Mouse (Mus musculus) limb, embryonic 14.5 days (tissue): ENCODE results near the gene Dct. TPM values are rescaled to one million over a fixed set of nuclear protein-coding genes. Genes with fewer than 3 reads are reported as not detected.
A peak's percentile ranks its signal among the peaks of the same experiment; 100 is the strongest.

ENCODE experiments used
- ATAC-seq: fragments of 200-750 bp; cut with Nextera tagmentation; 2 replicates; pipeline ENCODE4 v1.8.0; 2017; ENCODE audit warnings: low read depth, moderate number of reproducible peaks, moderate TSS enrichment; ENCODE audit not compliant: low FRiP score
- DNase-seq: peaks from one replicate; pipeline ENCODE4 v3.0.0-alpha.2; 2015; ENCODE audit warnings: low spot score
- H3K27ac ChIP-seq: fragments of 300-500 bp; sonication (generic); replicated peaks from 2 replicates; pipeline ENCODE4 v1.5.1; 2014; ENCODE audit warnings: low read depth, mild to moderate bottlenecking, low read length, moderate library complexity, mixed read lengths
- H3K27me3 ChIP-seq: fragments of 300-500 bp; sonication (generic); 2 replicates; pipeline ENCODE4 v1.6.1; 2014; ENCODE audit warnings: low read length, mixed read lengths; ENCODE audit not compliant: control insufficient read depth, insufficient read depth
- H3K36me3 ChIP-seq: fragments of 300-500 bp; sonication (generic); 2 replicates; pipeline ENCODE4 v1.6.1; 2014; ENCODE audit warnings: mild to moderate bottlenecking, low read length, moderate library complexity, mixed read lengths; ENCODE audit not compliant: control insufficient read depth, insufficient read depth
- H3K4me1 ChIP-seq: fragments of 300-500 bp; sonication (generic); 2 replicates; pipeline ENCODE4 v1.6.1; 2014; ENCODE audit warnings: antibody characterized with exemption, low read length, mixed read lengths; ENCODE audit not compliant: control insufficient read depth, insufficient read depth
- H3K4me2 ChIP-seq: fragments of 300-500 bp; sonication (generic); replicated peaks from 2 replicates; pipeline ENCODE4 v1.6.1; 2014; ENCODE audit warnings: low read depth, mild to moderate bottlenecking, low read length, moderate library complexity; ENCODE audit not compliant: severe bottlenecking
- H3K4me3 ChIP-seq: fragments of 300-500 bp; sonication (generic); replicated peaks from 2 replicates; pipeline ENCODE4 v1.5.1; 2014; ENCODE audit warnings: low read length
- H3K9ac ChIP-seq: fragments of 300-500 bp; sonication (generic); 2 replicates; pipeline ENCODE4 v1.6.1; 2014; ENCODE audit warnings: mild to moderate bottlenecking, low read depth, low read length, moderate library complexity; ENCODE audit not compliant: severe bottlenecking
- H3K9me3 ChIP-seq: fragments of 300-500 bp; sonication (generic); 2 replicates; pipeline ENCODE4 v1.6.1; 2016; ENCODE audit warnings: low read length; ENCODE audit not compliant: control insufficient read depth
- POLR2A ChIP-seq: fragments of 200-500 bp; IDR thresholded peaks from 2 replicates; pipeline ENCODE4 v1.8.0; 2012; ENCODE audit warnings: inconsistent platforms, mild to moderate bottlenecking, moderate library complexity, borderline replicate concordance; ENCODE audit not compliant: insufficient read depth, insufficient read length; ENCODE audit errors: extremely low read depth
- whole genome bisulfite sequencing: fragments of 180-500 bp; shearing (Covaris S2); extraction: QIAGEN DNeasy Blood & Tissue Kit; methylation state at CpG from one replicate; pipeline ENCODE4 v1.1.7; 2014; 5-methylcytosine and 5-hydroxymethylcytosine counted together
- polyA plus RNA-seq, 2 experiments: library from polyadenylated mRNA; depleted of rRNA in 1 of 2; stranded (reverse) in 1 of 2; unstranded in 1 of 2; fragments of >200 nt; fragmentation: Nextera tagmentation in 1 of 2; extraction: Ambion mirVana in 1 of 2; gene quantifications; 2 replicates each; pipeline versions ENCODE4 v1.2.1 to v1.2.3; 2012 to 2014

Dct gene
- polyA plus RNA-seq, 2 experiments = 3.3 to 4.1 TPM

DNA sequence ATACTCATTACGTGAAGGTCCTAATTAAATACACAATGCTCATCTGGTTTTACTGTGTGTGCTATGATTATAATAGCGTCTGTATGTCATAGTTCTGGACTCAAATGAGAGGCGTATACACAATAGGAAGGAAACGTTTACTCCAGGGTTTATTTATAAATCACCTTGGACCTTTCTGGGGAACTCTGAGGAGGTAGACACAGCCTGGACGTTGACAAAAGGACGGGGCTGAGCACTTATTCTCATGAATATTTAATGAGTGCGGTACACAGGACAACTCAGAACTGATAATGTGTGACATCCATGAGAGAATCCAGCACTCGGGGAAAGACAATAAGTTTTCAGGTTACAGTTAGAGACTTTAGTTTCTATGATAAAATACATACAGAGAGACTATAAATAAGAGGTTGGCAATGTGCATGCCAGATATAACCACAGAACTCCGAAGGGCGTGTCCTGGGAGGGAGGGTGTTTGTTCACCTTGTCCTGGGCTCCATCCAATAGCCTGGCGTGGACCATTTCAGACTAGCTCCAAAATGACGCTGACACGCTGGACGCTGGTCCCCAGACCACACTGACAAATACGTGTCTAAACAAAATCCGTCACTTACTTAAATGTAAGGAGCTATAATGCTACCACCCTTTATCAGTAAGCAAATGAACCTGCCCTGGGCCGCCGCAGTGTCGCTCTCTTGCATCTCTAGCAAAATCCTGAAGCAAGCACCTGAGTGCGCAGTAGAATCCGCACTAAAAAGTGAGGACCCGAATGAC, 36.6 kb upstream of the Dct start:
- H3K36me3 ChIP-seq = no peaks in the 10 kb centered on the region
- no peaks in the 10 kb centered on the region for H3K9me3 ChIP-seq
- 14% methylated on average over 22 of the region's 22 CpGs for WGBS
- H3K27me3 ChIP-seq = no peaks in the 10 kb centered on the region
- TF ChIP-seq POLR2A = no peak
- 0 out of 2 replicates have a peak, but pooled peaks cover 4% of the 10 kb centered on the region for H3K4me1 ChIP-seq
- peak overlapping the region; percentile 68 for H3K4me2 ChIP-seq
- peak; percentile 38 for ATAC-seq
- peak overlapping the region; percentile 48 for H3K27ac ChIP-seq
- H3K9ac ChIP-seq = peak overlapping the region; percentile 58
- DNase-seq = no peak
- H3K4me3 ChIP-seq = peak overlapping the region; percentile 60

DNA sequence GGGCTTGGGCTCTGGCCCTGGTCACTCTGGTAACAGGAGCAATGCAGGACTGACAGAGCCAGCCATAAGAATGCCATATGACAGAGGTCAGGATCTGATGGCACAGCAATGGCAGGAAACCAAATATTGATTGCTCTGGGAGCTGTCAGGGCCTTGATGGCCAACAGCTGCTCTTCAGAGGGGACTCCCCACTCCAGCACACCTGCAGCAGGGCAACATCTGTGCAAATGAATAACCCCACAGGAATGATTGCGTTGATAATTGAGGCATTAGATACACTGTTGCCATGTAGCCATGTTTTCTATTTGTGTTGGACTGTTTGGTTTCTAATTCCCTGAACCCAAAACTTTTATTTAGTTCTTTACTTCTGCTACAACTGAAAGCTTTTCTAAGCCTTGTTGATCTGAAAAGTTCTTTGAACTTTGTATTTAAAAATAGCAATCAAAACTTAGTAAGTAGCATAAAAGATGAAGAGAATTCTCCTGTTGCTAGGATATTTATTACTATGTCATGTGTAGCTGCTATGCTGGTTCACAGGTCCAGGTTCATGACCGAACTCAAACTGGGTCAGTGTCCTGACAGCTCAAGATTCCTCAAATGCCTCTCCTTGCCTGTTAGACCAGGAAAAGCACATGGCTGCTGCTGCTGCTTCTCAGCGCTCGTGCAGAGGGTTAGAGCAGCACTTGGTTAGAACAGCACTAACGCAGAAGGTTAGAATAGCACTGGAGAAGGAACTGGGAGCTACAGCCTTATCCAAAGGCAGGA, 34.4 kb upstream of the Dct start:
- no peaks in the 10 kb centered on the region for H3K36me3 ChIP-seq
- no peaks in the 10 kb centered on the region for H3K9me3 ChIP-seq
- 0 out of 2 replicates have a peak, but pooled peaks cover 4% of the 10 kb centered on the region for H3K4me1 ChIP-seq
- no peak overlapping the region for H3K4me2 ChIP-seq
- H3K27me3 ChIP-seq = no peaks in the 10 kb centered on the region
- ATAC-seq (no peak), DNase-seq (no peak)
- 37% methylated on average over 5 of the region's 5 CpGs for WGBS
- H3K4me3 ChIP-seq = no peak overlapping the region
- no peak for TF ChIP-seq POLR2A
- no peak overlapping the region for H3K9ac ChIP-seq
- H3K27ac ChIP-seq = no peak overlapping the region

DNA sequence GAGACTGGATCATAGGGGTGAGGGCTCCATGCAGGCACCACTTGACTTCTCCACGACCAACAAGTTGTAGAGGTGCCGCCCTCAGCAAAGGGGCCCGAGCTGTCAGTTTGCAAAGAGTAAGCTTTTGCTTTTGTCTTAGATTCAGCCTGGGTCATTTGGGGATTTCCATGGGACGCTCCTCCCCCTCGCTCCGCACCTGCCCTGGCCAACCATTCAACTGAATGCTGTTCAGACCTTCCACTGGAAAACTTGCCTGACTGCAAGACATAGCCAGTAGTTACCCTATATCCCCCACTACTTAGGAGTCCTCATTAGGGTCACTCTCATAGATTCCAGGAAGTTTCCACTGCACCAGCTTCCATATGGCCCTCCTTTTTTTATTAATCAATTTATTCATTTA, 31.8 kb upstream of the Dct start:
- no peak for DNase-seq

DNA sequence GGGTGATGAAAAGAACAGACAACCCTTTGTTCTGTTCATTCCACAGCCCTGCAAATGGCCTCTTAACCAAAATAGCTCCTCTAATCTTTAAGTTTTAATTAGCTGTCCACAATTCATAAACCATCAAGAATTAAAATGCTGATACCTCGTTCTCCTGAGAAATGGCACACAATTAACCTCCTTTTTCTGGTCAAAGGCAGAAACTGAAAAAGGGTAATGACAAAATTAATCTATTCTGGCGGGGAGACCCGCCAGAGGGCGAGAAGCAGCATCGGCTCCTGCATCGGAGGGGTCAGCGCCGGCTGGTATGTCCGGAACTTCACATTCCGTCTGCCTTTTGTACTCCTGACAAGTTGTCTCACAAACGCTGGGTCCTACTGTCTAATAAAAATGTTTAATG, 28.6 kb upstream of the Dct start:
- TF ChIP-seq POLR2A = no peak
- Histone ChIP-seq H3K27ac (no peak overlapping the region), H3K4me2 (no peak overlapping the region), H3K4me1 (no peaks in the 10 kb centered on the region), H3K4me3 (no peak overlapping the region), H3K36me3 (no peaks in the 10 kb centered on the region), H3K27me3 (no peaks in the 10 kb centered on the region), H3K9me3 (no peaks in the 10 kb centered on the region), H3K9ac (no peak overlapping the region)
- WGBS = 31% methylated on average over 11 of the region's 11 CpGs
- no peak for ATAC-seq
- no peak for DNase-seq

More for the DNA sequence above, 31.8 kb upstream of the Dct start:
- H3K9ac ChIP-seq = no peak overlapping the region
- 88% methylated on average over 6 of the region's 6 CpGs for WGBS
- no peak overlapping the region for H3K4me3 ChIP-seq
- no peak for TF ChIP-seq POLR2A
- no peaks in the 10 kb centered on the region for H3K9me3 ChIP-seq
- ATAC-seq = no peak
- H3K4me2 ChIP-seq = no peak overlapping the region
- H3K36me3 ChIP-seq = no peaks in the 10 kb centered on the region
- H3K4me1 ChIP-seq = 0 out of 2 replicates have a peak, but pooled peaks cover 4% of the 10 kb centered on the region
- H3K27me3 ChIP-seq = no peaks in the 10 kb centered on the region
- no peak overlapping the region for H3K27ac ChIP-seq

DNA sequence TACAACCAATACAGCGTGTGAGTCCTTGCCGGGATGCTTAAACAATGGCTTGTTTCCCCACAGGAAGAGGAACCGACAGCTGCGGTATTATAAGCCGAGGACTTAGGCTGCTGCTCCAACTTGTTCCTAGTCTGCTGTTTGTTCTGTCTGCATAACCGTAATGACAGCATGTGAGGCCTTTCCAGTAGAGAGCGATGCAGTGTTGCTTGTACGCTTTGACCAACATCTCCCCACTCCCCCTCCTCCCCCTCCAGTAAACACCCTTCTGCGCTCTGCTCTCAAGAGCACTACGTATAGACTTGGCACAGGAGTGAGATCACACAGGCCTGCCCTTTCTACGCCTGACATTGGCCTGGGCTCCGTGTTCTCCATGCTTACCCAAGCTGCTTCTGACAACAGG, 18.1 kb upstream of the Dct start:
- TF ChIP-seq POLR2A = no peak
- no peak overlapping the region for H3K9ac ChIP-seq
- H3K4me3 ChIP-seq = no peak overlapping the region
- H3K27me3 ChIP-seq = no peaks in the 10 kb centered on the region
- no peak overlapping the region for H3K27ac ChIP-seq
- ATAC-seq (no peak), DNase-seq (no peak)
- no peaks in the 10 kb centered on the region for H3K9me3 ChIP-seq
- 84% methylated on average over 12 of the region's 12 CpGs for WGBS
- H3K4me1 ChIP-seq = no peaks in the 10 kb centered on the region
- no peaks in the 10 kb centered on the region for H3K36me3 ChIP-seq
- H3K4me2 ChIP-seq = no peak overlapping the region
